Mouse (Mus musculus) lung, postnatal 36 days (tissue): Measurements from ENCODE around the gene Tas2r131.
"Not testable (repeated sequence)": the region's sequence is repeated elsewhere in the genome, so short reads cannot be mapped to it uniquely, and the experiment has no call there.

Source experiments
- DNase-seq: peaks from one replicate; pipeline ENCODE4 v3.0.0; 2022; ENCODE audit warnings: mixed read lengths

Gene Tas2r131

DNA sequence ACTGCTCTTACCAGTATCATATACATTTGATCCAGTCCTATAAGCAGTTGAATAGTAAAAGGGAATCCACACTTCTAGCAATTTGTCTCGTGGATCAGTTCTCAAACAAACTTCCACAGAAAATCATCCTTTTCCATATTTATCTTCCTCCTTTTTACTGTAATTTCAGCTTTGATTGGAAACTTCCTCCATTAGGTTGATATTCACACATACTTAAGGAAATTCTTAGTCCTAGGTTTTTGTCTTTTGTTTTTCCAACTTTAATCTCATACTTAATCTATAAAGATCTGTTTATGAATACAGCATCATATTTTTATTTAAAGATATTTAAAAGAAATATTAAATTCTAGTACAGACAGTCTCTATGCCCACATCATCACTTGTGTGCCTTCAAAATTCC, at the start of gene Tas2r131:
Gene Tas2r131, minus strand, starts transcription at position 101 of the 400 bp plus-strand sequence.
- DNase-seq, result no peak

GRCm38 (mm10) chr6:132980865-132981264, 23.1 kb upstream of the Tas2r131 start, which contains the start of gene Tas2r109:
TSS of gene Tas2r109 (minus strand) at chr6:132980965.
- no peak for DNase-seq

DNA sequence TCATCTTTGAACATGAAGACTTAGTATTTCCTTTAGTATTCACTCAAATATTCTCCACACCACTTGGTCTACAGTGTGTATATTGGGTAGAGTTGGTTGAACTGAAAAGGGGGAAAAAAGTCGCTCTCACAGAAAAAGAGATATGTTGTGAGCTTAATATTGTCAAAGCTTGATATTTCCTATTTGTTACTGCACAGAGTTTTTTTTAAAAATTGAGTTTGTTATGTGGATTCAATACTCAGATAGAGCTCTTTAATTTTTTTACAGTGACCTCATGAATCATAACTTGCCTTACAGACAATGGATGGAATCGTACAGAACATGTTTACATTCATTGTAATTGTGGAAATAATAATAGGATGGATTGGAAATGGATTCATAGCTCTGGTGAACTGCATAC, 6.9 kb downstream of the Tas2r131 start, which contains the start of gene Tas2r129:
Gene Tas2r129, plus strand, starts transcription at position 301 of the 400 bp plus-strand sequence.
- DNase-seq, result no peak

- not testable (repeated sequence) for DNase-seq
These were observed 16.3 kb downstream of the Tas2r131 start for GRCm38 (mm10) chr6:132941376-132941775.

GRCm38 (mm10) chr6:132909351-132909750, 48.4 kb downstream of the Tas2r131 start, which contains the start of gene Tas2r125:
TSS of gene Tas2r125 (plus strand) at chr6:132909651.
- no peak for DNase-seq
